ENCODE assay signal across 10 mouse cellular contexts in genomic region chr17:64914302-64914701, GRCm38 (mm10).
DNase-seq lines count a peak whose midpoint lies in the region; ATAC-seq lines count a peak whose summit lies in the region.
"Had no signal": no experiment of that assay in that cellular context is flagged by ENCODE, and none has a peak within 500 bp of the region (broad histone marks: within the 10 kb centered on the region; RNA-seq: fewer than 3 reads in every experiment).

No protein-coding gene starts in this region.

- H3K9me3 ChIP-seq in forebrain, embryonic 12.5 days, result no peaks in the 10 kb centered on the region; the same call in 1 of the 2 replicates
- no peaks in the 10 kb centered on the region; the same call in 1 of the 2 replicates for H3K9me3 ChIP-seq in forebrain, embryonic 16.5 days (ENCODE audit: control insufficient read depth, low read length)
- H3K9me3 ChIP-seq in neural tube, embryonic 13.5 days, result no peaks in the 10 kb centered on the region
- no peaks in the 10 kb centered on the region for H3K9me3 ChIP-seq in kidney, embryonic 15.5 days (replicated peaks)

- WGBS in forebrain, embryonic 12.5 days, result 38% methylated on average over 8 of the region's 8 CpGs
- 16% methylated on average over 8 of the region's 8 CpGs for WGBS in forebrain, embryonic 16.5 days
- 23% methylated on average over 8 of the region's 8 CpGs for WGBS in neural tube, embryonic 13.5 days
- WGBS in kidney, embryonic 15.5 days, result 21% methylated on average over 8 of the region's 8 CpGs

- ATAC-seq in forebrain, embryonic 12.5 days (ENCODE audit: low FRiP score), result peak; percentile 42; the same call in 1 of the 2 replicates
- ATAC-seq in forebrain, embryonic 16.5 days, result no peak
- ATAC-seq in neural tube, embryonic 13.5 days (ENCODE audit: low read depth), result 0 out of 2 replicates have a peak, but pooled peaks have one; percentile 34
- ATAC-seq in kidney, embryonic 15.5 days (replicated peaks; ENCODE audit: low FRiP score), result peak; percentile 85
- ATAC-seq: inflammation-experienced regulatory T-cells, adult 6 months had no signal

- H3K9ac ChIP-seq in forebrain, embryonic 12.5 days, result no peak overlapping the region
- no peak overlapping the region for H3K9ac ChIP-seq in forebrain, embryonic 16.5 days (replicated peaks; ENCODE audit: low read depth, low read length)
- H3K9ac ChIP-seq in neural tube, embryonic 13.5 days, result no peak overlapping the region
- H3K9ac ChIP-seq in kidney, embryonic 15.5 days, result no peak overlapping the region

- H3K4me2 ChIP-seq in forebrain, embryonic 12.5 days, result no peak overlapping the region
- H3K4me2 ChIP-seq in forebrain, embryonic 16.5 days (ENCODE audit: low read length), result no peak overlapping the region
- no peak overlapping the region for H3K4me2 ChIP-seq in neural tube, embryonic 13.5 days
- no peak overlapping the region for H3K4me2 ChIP-seq in kidney, embryonic 15.5 days

- no peak overlapping the region for H3K4me3 ChIP-seq in forebrain, embryonic 12.5 days (replicated peaks)
- no peak overlapping the region for H3K4me3 ChIP-seq in forebrain, embryonic 16.5 days (replicated peaks; ENCODE audit: low read length)
- no peak overlapping the region for H3K4me3 ChIP-seq in neural tube, embryonic 13.5 days
- no peak overlapping the region for H3K4me3 ChIP-seq in kidney, embryonic 15.5 days (replicated peaks)
- H3K4me3 ChIP-seq: megakaryocyte, embryonic 14.5 days had no signal

- no peaks in the 10 kb centered on the region for H3K36me3 ChIP-seq in forebrain, embryonic 12.5 days (replicated peaks)
- H3K36me3 ChIP-seq in forebrain, embryonic 16.5 days (ENCODE audit: control insufficient read depth, insufficient read depth), result no peaks in the 10 kb centered on the region
- H3K36me3 ChIP-seq in neural tube, embryonic 13.5 days, result no peaks in the 10 kb centered on the region
- no peaks in the 10 kb centered on the region for H3K36me3 ChIP-seq in kidney, embryonic 15.5 days

- no peaks in the 10 kb centered on the region for H3K27me3 ChIP-seq in forebrain, embryonic 12.5 days
- no peaks in the 10 kb centered on the region for H3K27me3 ChIP-seq in forebrain, embryonic 16.5 days (replicated peaks; ENCODE audit: control insufficient read depth, insufficient read depth, low read length)
- H3K27me3 ChIP-seq in neural tube, embryonic 13.5 days, result no peaks in the 10 kb centered on the region
- no peaks in the 10 kb centered on the region for H3K27me3 ChIP-seq in kidney, embryonic 15.5 days
- H3K27me3 ChIP-seq: megakaryocyte, embryonic 14.5 days had no signal

- peaks cover 26% of the 10 kb centered on the region for H3K4me1 ChIP-seq in forebrain, embryonic 12.5 days
- H3K4me1 ChIP-seq in forebrain, embryonic 16.5 days (replicated peaks; ENCODE audit: control insufficient read depth, insufficient read depth, low read length), result peaks cover 21% of the 10 kb centered on the region
- peaks cover 30% of the 10 kb centered on the region for H3K4me1 ChIP-seq in neural tube, embryonic 13.5 days (replicated peaks)
- H3K4me1 ChIP-seq in kidney, embryonic 15.5 days, result peaks cover 25% of the 10 kb centered on the region

- H3K27ac ChIP-seq in forebrain, embryonic 12.5 days, result no peak overlapping the region
- H3K27ac ChIP-seq in forebrain, embryonic 16.5 days (ENCODE audit: low read length), result no peak overlapping the region
- H3K27ac ChIP-seq in neural tube, embryonic 13.5 days (replicated peaks), result no peak overlapping the region
- no peak overlapping the region for H3K27ac ChIP-seq in kidney, embryonic 15.5 days

- no peak for DNase-seq in neural tube, embryonic 10.5 days (ENCODE audit: extremely low spot score, low spot score)
- peak; percentile 65 for DNase-seq in lung, postnatal 36 days
- DNase-seq in thymus, postnatal 14 days, result no peak
- DNase-seq in adipocyte (ENCODE audit: low spot score), result no peak
